Mouse (Mus musculus) layer of hippocampus, postnatal 25 days (tissue): ENCODE results near the gene Ccdc63. TPM values are rescaled to one million over a fixed set of nuclear protein-coding genes. Genes with fewer than 3 reads are reported as not detected.

Experiments used
- DNase-seq, 2 experiments: peaks; one replicate each; pipeline ENCODE4 v3.0.0; 2022; ENCODE audit warnings: mixed read lengths in 2 of 2, low spot score in 1 of 2; ENCODE audit errors: extremely low spot score in 1 of 2
- total RNA-seq, 2 experiments: library from RNA; stranded (reverse); gene quantifications; 2 replicates each; pipeline ENCODE4 v1.2.3; 2021

Ccdc63 gene
- total RNA-seq, 2 experiments from 2014 or later: 0.74 to 0.94 TPM

DNA sequence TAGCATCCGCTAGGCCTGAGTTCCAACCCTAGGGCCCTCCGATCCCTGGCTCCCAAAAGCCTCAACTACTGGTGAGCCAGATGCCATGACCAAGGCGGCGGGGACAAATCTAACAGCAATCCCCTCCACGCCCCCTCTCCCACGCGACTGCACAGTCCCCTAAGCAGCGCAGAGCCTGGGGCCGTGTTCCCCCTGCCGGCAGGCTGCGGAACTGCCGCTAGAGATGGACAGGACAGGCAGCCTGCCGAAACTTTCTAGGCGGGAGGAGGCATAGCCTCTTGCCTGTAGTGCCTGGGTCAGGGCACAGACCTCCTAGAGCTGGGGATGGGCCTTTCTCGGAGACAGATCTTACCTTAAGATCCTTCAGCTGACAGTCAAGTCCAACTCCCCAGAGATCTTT lies 49.6 kb downstream of the Ccdc63 start:
- DNase-seq: peak in 1 of 2 experiments; percentile 59

DNA sequence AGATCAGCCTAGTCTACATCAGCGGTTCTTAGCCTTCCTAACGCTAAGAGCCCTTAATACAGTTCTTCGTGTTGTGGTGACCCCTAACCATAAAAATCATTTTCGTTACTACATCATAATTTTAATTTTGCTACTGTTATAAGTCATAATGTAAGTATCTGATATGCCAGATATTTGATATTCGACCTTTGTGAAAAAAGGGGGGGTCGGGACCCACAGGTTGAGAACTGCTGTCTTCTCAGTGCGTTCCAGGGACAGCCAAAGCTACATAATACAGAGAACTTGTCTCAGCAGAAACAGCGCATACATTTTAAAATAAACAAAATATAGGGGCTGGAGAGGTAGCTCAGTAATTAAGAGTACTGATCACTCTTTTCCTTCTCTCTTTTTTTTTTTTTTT lies 51.0 kb downstream of the Ccdc63 start:
- DNase-seq: no peak

DNA sequence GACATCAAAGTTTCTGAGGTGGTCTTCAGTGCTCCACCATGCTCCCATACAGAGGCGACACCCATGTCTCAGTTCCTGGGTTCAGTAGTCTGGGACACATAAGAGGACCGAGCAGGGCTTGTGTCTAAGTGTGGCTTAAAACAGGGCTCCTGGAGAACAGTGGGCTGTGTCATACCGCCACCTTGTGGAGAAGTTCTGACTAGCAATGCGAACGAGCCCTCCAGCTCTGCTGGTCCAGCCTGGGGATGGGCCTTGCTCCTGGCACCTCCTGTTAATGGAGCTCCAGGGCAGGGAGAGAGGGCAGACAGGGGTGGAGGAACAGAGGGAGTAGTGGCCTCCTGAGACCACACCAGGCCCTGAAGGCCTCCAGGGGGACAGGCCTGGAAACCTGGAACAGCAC lies 51.7 kb downstream of the Ccdc63 start:
- DNase-seq: peak; percentile 89 to 97

DNA sequence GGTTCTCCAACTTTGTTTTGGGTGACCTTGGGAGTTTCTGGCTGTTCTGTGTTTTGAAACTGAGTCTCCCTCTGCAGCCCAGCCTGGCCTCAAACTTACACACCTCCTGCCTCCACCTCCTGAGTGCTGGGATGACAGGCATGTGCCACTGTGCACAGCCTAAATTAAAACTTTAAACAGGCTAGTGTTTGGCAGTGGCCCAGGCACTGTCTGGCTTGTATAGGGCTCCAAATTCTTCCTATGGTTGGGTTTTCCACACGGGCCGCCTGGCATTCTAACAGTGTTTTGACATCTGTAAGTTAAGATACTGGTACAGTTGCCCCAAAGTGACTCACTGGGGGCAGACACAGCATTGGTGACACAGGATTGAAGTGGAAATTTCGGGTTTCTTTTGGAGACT lies 54.5 kb downstream of the Ccdc63 start:
- no peak for DNase-seq

DNA sequence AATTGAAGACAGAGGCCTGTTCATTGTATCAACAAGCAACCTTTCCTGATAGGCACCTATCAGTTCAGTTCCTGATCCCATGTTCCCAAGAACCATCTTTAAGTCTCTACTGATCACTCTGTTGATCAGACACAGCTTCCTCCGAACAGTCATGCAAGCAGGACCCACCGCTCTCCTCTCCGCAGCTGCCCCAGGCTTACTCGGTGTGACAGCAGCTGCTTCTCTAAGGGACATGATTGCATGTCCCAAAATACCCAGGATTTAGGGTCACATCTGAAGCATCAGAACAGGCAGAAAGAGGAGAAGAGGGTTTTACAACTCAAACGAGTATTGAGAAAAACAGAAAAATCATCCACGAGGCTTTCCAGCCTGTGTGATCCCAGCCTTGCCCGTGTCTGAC lies 55.3 kb downstream of the Ccdc63 start:
- DNase-seq: no peak

DNA sequence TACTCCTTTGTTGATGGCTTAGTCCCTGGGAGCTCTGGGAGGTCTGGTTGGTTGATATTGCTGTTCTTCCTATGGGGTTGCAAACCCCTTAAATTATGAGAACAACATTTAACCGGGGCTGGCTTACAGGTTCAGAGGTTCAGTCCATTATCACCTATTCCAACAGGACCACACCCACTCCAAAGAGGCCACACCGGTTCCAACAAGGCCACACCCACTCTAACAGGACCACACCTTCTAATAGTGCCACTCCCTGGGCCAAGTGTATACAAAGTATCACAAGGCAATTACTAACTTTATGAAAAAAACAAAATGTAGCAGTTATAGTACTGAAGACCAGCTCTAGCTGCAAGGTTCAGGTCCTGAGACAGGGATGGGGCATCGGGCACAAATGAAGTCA lies 56.2 kb downstream of the Ccdc63 start:
- DNase-seq: no peak

DNA sequence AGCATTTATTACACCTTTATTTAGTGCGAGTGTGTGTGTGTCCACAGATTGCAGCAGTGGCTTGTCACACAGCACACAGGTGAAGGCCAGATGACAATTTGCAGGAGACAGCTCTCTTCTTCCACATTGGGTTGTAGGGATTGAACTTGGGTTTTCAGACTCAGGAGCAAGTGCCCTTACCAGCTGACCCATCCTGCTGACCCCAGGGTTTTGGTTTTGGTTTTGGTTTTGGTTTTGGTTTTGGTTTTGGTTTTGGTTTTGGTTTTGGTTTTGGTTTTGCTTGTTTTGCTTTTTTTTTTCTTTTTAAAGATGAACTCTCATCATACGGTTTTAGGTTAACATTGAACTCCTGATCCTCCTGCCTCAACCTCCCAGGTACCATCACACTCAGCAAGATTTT lies 57.3 kb downstream of the Ccdc63 start:
- DNase-seq: no peak

DNA sequence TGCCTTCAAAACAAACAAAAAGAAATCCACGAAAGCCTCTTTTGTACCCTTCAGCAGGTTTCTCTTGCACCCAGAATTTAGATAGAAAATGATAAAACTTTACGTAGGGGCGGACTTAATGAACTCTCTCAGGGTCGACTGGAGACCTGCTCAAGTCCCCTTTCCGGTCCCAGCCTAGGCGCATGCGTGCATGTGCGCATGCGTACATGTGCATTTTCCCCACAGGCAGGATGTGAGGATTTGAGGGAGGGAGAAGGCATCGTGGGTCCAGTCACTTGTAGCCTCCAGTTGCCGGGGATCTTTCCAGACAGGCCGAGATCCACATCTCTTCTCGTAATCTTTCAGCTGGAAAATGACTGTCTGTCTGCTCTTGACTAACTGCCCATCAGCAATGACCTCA lies 59.2 kb downstream of the Ccdc63 start:
- no peak for DNase-seq

DNA sequence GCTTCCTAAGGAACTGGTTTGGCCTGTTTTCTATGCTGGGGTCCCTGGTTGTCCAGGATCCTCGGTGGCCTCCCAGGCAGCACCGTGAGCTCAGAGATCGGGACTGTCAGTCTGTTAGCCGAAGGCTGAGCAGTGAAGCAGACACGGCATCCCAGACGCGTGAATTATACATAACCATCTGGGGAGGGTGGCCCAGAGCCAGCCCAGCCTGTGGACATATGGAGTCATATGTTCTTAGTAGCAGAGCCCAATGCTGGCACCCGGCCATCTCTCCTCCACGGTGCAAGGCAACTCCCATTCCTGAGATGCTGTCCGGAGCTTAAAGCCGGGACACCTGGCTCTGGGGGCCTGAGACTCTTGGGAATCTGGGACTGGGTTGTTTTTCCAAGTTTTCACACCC lies 59.7 kb downstream of the Ccdc63 start:
- peak; percentile 63 to 74 for DNase-seq

DNA sequence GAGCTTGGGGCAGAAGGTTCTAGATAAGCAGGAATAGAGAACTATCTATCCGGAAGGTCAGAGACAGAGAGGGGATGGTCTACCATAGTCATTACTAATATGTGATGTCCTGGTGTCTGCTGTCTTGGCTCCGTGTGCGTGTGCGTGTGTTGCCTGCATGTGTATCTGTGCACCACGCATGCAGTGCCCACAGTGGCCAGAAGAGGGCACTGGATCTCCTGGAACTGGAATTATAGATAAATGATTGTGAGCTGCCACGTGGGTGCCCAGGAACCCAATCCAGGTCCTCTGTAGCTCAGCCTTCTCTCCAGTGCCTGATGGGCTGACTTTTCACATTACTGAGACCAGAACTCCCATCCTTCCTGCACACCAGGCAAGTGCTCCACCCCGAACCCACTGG lies 60.8 kb downstream of the Ccdc63 start:
- no peak for DNase-seq

DNA sequence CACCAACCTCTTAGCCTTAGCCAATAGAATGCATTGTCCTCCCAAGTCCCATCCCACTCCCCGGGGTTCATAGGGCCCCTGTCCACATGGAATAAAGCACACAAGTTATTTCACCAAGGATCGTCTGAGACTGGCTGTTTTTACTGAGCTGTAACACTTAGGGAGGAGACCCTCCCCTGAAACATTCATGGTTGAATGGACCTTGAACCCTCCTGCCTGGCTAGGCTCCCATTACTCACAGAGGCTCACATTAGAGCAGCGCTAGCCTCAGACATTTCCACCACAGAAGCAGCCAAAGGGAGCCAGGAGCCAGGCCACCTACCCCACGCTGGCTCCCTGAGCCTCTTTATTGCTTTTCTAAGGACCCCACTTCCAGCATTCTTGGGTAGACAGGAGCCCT lies 63.4 kb downstream of the Ccdc63 start:
- no peak for DNase-seq

DNA sequence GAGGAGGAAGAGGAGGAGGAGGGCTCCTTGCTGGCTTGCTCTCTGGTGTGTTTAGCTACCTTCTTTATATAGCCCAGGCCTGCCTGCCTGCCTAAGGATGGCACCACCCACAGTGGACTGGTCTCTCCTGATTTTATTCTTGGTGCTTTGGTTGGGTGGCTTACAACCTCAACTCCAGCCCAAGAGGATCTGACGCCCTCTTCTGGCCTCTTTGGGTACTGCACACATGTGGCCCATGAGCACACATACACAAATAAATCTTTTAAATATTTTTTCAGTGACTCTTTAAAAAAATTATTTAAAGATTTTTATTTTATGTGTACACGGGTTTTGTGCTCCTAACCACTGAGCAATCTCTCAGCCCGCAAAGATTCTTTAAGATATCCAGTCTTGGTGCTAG lies 64.9 kb downstream of the Ccdc63 start:
- no peak for DNase-seq

DNA sequence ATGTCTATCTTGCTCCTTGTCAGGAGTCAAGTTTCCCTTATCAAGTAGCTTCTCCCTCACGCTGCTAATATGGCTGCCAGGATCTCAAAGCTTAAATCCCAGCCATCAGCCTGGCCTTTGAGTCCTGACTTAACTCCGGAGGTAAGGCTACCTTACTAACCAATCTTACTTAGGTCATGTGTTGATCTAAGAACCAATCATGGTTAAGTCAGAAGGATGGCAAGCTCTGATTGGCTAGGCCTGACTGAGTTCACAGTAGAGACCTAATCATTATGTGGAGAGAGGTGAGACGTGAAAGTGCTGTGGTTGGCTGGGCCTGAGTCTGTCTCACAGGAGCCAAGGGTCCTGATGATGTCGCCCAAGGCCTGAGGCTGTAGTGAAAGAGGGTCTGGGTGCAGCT lies 68.6 kb downstream of the Ccdc63 start:
- DNase-seq: no peak

DNA sequence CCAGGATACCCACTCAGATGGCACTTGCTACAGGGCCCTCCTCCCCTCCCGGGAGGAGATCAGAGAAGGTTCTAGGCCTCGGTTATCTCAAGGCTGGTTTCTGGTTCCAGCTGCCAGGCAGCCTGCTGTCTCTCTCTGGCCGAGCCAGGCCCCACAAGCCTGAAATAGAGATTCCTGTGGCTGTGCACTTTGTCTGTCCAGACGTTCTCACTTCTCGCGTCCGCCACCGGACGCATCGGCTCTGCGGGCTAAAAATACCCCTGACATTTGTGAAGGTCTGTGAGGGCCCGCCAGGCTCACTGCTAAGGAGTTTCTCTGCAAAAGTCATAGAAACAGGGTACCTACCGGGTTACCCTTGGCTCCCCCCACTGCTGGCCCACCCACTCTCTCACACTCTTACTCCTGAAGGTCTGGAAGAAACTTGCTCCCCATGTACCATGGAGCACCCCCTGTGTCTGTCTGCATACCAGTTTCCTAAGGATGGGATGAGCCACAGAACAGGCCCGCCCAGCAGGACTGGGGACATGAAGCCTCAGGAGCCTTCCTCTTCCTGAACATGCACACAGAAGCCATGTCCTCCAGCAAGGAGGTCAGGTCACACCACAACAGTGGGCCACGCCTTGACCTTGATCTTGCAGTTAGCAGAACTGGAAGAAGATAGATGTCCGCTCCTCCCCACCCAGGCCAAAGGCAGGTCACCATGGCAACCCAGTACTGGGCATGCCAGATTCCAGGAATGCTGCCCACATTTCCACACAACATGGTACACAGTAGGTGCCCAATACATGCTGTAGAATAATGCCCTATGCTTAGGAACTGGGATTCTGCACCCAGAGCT lies 69.4 kb downstream of the Ccdc63 start:
- DNase-seq: no peak

DNA sequence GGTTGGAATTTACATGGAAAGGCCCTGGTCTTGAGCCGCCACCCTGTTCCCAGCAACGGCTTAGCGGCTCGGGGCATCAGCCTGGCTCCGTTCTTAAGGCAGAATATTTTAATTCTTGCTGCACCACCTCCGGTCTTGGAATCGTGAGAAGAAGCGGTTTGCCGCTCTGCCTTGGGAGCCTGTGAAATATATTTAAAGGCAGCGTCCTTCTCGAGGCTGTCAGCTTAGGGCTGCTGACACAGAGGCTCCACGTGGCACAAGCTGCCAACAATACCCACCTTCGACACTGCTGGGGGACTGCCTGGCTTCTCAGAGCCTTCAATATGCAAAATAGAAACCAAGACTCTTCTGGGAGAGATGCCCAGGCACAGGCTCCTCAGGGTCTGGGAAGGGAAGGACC lies 72.1 kb downstream of the Ccdc63 start:
- no peak for DNase-seq

DNA sequence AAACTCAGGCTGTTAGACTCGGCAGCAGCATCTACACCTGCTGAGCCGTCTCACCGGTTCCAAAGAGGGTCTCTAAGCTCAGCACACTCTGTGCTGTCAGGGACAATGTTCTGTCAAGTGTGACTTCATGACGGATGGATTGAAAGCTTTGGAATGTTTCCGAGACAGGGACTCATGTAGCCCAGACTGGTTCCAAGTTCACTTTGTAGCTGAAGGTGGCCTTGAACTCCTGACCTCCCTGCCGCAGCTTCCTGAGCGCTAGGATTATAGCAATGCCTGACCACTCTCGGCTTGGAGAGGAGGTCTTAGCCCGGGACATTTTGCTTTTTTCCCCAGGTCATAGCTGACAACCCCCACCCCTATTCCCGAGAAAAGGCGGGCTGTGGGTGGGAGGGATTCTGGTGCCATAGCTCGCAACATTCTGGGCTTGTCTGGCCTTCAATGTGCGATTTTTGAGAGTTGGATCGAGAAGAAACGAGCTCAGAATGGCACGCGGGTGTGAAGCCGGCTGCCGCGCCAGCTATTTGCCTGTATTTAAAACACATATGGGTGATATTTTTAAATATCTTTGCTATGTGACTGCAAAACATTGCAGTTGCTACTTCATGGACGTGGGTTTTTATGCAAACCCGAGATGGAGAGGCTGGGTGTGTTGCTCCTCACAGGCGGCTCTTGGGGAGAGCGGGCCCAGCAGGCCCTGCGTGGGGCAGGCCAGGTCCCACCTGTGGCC lies 77.3 kb downstream of the Ccdc63 start:
- DNase-seq: peak in 1 of 2 experiments; percentile 32

DNA sequence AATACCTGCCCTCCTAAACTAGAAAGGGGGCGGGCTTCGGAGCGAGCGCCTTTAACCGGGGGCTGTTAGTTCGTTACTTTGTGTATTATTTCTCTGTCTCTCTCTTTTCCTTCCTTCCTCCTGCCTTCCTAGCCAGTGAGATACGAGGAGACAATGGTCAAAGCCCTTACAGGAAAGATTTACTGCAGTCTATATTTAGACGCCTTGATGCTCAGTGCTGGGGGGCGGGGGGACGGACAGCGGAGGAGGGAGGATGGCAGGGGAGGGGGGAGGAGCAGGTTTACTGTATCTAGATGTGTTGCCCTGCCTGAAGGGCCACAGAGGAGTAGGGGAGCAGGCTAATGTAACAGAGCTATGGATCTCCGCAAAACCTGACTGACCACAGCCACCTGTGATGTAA lies 78.1 kb downstream of the Ccdc63 start:
- no peak for DNase-seq

DNA sequence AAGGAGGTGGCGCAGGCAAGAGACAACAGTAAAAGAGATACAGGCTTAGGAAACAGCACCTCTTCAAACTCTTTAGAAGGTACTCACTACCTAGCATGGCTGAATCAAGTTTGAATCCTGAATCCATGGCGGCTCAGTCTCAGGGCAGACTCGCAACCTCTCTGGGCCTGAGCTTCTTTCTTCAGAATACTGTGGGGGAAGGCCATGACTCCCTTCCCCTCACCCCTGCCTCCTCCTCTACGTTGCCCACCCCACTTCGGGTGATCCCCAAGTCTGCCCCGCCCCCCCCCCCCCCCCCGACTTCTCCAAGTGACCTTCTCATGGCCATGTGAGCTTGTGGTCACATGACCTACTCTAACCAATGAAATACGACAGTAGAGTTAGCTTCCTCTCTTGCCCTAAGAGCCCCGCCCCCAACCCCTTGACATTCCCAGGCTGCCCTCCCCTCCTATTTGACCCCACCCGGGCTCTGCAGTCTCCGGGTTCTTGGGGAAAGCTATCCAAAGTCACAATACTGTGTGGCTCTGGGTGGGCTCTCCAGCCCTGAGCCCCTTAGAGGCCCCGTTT lies 79.8 kb downstream of the Ccdc63 start:
- DNase-seq: no peak

DNA sequence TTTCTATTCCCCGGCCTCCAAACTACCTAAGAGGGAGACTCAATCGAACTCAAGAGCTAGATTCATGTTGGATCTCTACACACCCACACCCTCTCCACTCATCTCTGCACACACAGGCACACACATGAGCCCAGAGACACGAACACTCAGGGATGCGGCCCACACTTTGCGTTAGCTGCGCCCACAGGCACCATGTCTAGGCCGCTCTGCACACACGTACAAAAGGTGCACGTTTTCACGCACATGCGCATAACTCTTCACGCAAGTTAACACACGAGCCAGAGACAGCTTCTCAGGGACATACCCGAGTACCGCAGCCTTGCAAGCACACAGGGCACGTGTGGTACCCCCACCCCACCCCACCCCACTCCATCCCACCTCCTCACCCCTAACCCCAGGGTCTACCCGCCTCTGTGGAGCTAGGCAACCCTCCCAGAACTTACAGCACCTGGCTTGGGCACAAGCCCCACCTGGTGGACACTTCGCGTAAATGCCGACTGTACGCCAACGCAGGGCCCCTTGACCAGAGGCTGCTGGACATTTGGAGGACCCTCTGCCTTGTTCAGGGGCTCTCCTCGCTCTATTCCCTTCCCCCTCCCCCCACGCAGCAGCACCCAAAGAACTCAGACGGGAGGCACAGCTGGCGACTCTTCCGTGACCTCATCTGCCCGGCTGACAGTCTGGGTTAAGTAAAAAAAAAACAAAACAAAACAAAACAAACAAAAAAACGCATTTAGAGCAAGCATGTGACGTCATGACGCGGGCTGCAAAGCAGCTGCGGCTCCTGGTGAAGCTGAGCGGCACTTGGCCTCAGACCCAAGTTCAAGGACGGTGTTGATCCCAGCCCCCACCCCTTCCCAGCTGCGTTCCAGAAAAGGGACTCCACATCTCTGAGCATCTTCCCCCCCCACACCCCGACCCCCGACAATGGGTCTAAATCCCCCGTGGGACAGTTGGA lies 81.3 kb downstream of the Ccdc63 start:
- peak in 1 of 2 experiments; percentile 63 for DNase-seq
